Mouse (Mus musculus): ENCODE results near the gene Tnnc1.

The Tnnc1 gene

DNA sequence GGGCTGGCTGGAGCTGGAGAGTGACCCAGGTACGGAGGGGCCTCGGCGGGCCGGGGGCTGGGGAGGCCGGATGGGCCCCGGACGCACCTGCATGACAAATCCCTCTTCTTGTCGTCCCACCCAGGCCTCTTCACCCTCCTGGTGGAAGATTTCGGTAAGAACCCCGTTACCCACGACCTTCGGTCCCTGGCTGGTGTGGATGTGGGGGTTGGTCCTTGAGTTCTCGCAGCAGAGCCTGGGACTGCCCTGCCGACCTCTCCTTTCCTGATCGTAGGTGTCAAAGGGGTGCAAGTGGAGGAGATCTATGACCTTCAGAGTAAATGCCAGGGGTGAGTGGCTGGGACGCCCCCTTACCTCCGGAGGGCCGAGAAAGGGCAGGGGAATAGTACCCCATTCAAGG is 43.5 kb downstream of the Tnnc1 start:
- no peak for DNase-seq (ENCODE audit: low read depth in 2 of 2, low spot score in 2 of 2)

DNA sequence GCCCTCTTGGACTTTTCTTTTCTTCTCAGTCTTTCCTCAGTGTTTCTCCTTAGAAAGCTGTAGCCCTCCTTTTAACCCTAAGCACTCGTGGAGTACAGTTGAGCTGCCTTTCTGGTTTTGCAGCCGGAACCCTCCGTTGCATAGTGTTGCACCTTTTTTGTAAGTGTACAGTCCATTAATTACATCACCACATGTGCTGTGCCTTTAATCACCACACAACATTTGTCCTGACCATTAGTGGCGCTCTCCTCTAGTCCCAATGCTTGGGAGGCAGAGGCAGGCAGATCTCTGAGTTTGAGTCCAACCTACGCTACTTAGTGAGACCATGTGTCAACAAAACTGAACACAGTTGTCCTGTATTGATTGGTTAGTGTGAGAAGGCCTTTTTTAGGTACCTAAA is 44.0 kb downstream of the Tnnc1 start:
- no peak for DNase-seq (ENCODE audit: low read depth in 2 of 2, low spot score in 2 of 2)

DNA sequence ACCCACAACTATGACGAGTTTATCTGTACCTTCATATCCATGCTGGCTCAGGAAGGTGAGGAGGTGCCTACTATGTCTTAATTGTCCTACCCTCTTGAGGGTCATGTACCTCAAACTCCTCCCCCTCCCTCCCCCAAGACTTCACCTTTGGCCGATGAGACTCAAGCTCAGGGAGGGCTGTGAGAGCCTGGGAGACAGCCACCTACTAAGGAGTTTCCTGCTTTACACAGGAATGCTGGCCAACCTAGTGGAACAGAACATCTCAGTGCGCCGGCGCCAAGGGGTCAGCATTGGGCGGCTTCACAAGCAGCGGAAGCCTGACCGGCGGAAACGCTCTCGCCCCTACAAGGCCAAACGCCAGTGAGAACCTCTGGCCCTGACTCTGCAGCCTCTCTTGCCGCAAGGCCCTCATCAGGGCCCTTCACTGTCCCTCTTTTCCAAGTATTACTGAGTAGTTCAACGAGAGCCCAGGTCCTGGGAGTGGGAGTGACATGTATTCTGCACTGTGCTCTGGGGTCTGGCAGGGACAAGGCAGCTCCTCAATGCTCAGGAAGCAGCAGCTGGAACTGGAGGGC is 50.5 kb downstream of the Tnnc1 start:
- no peak for DNase-seq (ENCODE audit: low read depth in 2 of 2, low spot score in 2 of 2)

DNA sequence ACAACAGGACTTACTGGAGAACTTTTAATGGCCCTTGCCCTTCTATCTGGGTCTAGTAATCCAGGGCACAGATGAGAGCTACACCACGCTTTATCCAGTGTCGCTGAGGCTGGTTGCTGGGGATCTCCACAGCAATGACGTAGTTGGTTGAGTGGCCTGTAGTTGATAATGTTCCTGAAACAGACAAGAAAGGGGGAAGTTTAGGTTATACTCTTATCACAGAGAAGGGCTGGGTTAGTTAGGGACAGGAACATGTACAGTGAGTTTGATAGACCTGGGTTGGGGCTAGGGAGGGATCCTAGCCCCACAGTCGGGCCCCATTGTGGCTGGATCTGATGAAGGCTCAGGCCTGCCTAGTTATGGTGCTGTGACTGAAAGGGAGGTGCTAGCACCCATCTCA is 52.3 kb downstream of the Tnnc1 start:
- no peak for DNase-seq (ENCODE audit: low read depth in 2 of 2, low spot score in 2 of 2)

DNA sequence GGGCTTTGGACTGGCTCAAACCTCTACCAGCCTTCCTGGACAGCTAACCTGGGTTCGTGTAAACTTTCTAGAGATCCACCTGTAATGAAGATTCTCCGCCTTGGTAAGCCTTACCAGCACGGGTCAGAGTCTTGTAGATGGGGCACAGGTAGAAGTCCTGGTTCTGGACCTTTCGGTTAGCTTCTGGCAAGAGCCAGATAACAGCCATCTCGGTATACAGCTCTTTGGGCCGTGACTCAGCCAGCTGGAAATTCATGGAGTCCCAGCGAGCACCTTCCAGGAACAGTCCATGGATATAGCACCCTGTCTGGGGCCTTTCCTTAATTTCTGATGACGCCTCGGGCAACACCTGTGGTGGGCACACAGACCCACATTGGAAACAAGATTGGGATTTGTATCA is 52.8 kb downstream of the Tnnc1 start:
- no peak for DNase-seq (ENCODE audit: low read depth in 2 of 2, low spot score in 2 of 2)

Data from CD8-positive naive resting alpha-beta T cell, adult 2 months (primary cell).